Mouse (Mus musculus) heart, postnatal 0 days (tissue): ENCODE results near the gene Etv4. TPM values are rescaled to one million over a fixed set of nuclear protein-coding genes. Genes with fewer than 3 reads are reported as not detected.
A peak's percentile ranks its signal among the peaks of the same experiment; 100 is the strongest.

Experiments
- ATAC-seq: fragments of 200-750 bp; cut with Nextera tagmentation; 2 replicates; pipeline ENCODE4 v1.8.0; 2017; ENCODE audit warnings: low read depth, moderate number of reproducible peaks, moderate library complexity; ENCODE audit not compliant: insufficient read depth
- DNase-seq: peaks from one replicate; pipeline ENCODE4 v3.0.0-alpha.2; 2016; ENCODE audit warnings: low spot score
- H3K27ac ChIP-seq: fragments of 300-500 bp; sonication (generic); 2 replicates; pipeline ENCODE4 v1.5.1; 2014; ENCODE audit warnings: low read depth, mild to moderate bottlenecking
- H3K27me3 ChIP-seq: fragments of 300-500 bp; sonication (generic); 2 replicates; pipeline ENCODE4 v1.6.1; 2014; ENCODE audit warnings: low read length, mixed read lengths; ENCODE audit not compliant: control insufficient read depth, insufficient read depth
- H3K36me3 ChIP-seq: fragments of 300-500 bp; sonication (generic); replicated peaks from 2 replicates; pipeline ENCODE4 v1.6.1; 2014; ENCODE audit warnings: low read length, mixed read lengths; ENCODE audit not compliant: control insufficient read depth, insufficient read depth
- H3K4me1 ChIP-seq: fragments of 300-500 bp; sonication (generic); 2 replicates; pipeline ENCODE4 v1.6.1; 2014; ENCODE audit warnings: antibody characterized with exemption; ENCODE audit not compliant: control insufficient read depth, insufficient read depth
- H3K4me2 ChIP-seq: fragments of 300-500 bp; sonication (generic); 2 replicates; pipeline ENCODE4 v1.6.1; 2014; ENCODE audit warnings: low read depth, mild to moderate bottlenecking, low read length, moderate library complexity
- H3K4me3 ChIP-seq: fragments of 300-500 bp; sonication (generic); 2 replicates; pipeline ENCODE4 v1.5.1; 2014; ENCODE audit warnings: low read depth, low read length
- H3K9ac ChIP-seq: fragments of 300-500 bp; sonication (generic); replicated peaks from 2 replicates; pipeline ENCODE4 v1.6.1; 2014; ENCODE audit warnings: low read depth, low read length, mixed read lengths
- H3K9me3 ChIP-seq: fragments of 300-500 bp; sonication (generic); replicated peaks from 2 replicates; pipeline ENCODE4 v1.6.1; 2016; ENCODE audit warnings: low read length; ENCODE audit not compliant: control insufficient read depth
- CTCF ChIP-seq: IDR thresholded peaks from 2 replicates; pipeline ENCODE4 v1.5.1; 2016; ENCODE audit warnings: antibody characterized with exemption, control low read depth, low read depth
- EP300 ChIP-seq: IDR thresholded peaks from 2 replicates; pipeline ENCODE4 v1.6.1; 2016; ENCODE audit warnings: antibody characterized with exemption, low read depth
- WGBS: fragments of 180-500 bp; shearing (Covaris S2); extraction: QIAGEN DNeasy Blood & Tissue Kit; methylation state at CpG from one replicate; pipeline ENCODE4 v1.1.7; 2014; 5-methylcytosine and 5-hydroxymethylcytosine counted together
- polyA plus RNA-seq: library from polyadenylated mRNA; unstranded; fragments of >200 nt; fragmentation: Nextera tagmentation; extraction: Ambion mirVana; gene quantifications from 2 replicates; pipeline ENCODE4 v1.2.1, GENCODE M21; 2015
- total RNA-seq: library from RNA; depleted of rRNA; stranded (reverse); fragments of >200 nt; gene quantifications from 2 replicates; pipeline ENCODE4 v1.2.3, GENCODE M21; 2014; ENCODE audit warnings: low replicate concordance

The Etv4 gene
- total and polyA plus RNA-seq, 2 experiments from 2014 or later: 2.2 to 5.2 TPM

GRCm38 (mm10) chr11:101823210-101823609, 38.0 kb upstream of the Etv4 start:
- Histone ChIP-seq H3K4me3 (no peak overlapping the region), H3K27ac (no peak overlapping the region), H3K4me2 (no peak overlapping the region), H3K9ac (no peak overlapping the region), H3K27me3 (no peaks in the 10 kb centered on the region), H3K9me3 (0 out of 2 replicates have a peak, but pooled peaks cover 4% of the 10 kb centered on the region), H3K36me3 (no peaks in the 10 kb centered on the region), H3K4me1 (peaks cover 15% of the 10 kb centered on the region)
- ATAC-seq (no peak), DNase-seq (no peak)
- WGBS: 67% methylated on average over 3 of the region's 3 CpGs
- TF ChIP-seq EP300 (no peak), CTCF (no peak)

GRCm38 (mm10) chr11:101820899-101821298, 35.7 kb upstream of the Etv4 start:
- WGBS: 7% methylated on average over 11 of the region's 11 CpGs
- Histone ChIP-seq H3K27ac (peak overlapping the region; percentile 51), H3K4me1 (peaks cover 15% of the 10 kb centered on the region), H3K36me3 (no peaks in the 10 kb centered on the region), H3K4me3 (peak overlapping the region; percentile 0; the same call in 1 of the 2 replicates), H3K9me3 (0 out of 2 replicates have a peak, but pooled peaks cover 4% of the 10 kb centered on the region), H3K4me2 (peak overlapping the region; percentile 48), H3K9ac (no peak overlapping the region), H3K27me3 (no peaks in the 10 kb centered on the region)
- peak; percentile 90 for ATAC-seq
- TF ChIP-seq EP300 (no peak), CTCF (0 out of 2 replicates have a peak, but pooled peaks have one; percentile 1)
- DNase-seq: peak; percentile 68

- Histone ChIP-seq H3K27ac (no peak overlapping the region), H3K4me3 (no peak overlapping the region), H3K9me3 (0 out of 2 replicates have a peak, but pooled peaks cover 4% of the 10 kb centered on the region), H3K4me1 (peaks cover 15% of the 10 kb centered on the region), H3K36me3 (no peaks in the 10 kb centered on the region), H3K4me2 (no peak overlapping the region), H3K9ac (no peak overlapping the region), H3K27me3 (no peaks in the 10 kb centered on the region)
- no peak for ATAC-seq
- DNase-seq: no peak
- TF ChIP-seq EP300: no peak
These were observed 34.7 kb upstream of the Etv4 start for GRCm38 (mm10) chr11:101819853-101820252.

- Histone ChIP-seq H3K4me1 (no peaks in the 10 kb centered on the region), H3K4me2 (peak overlapping the region; percentile 43; the same call in 1 of the 2 replicates), H3K27me3 (peaks cover 2% of the 10 kb centered on the region; the same call in 1 of the 2 replicates), H3K9ac (no peak overlapping the region), H3K9me3 (0 out of 2 replicates have a peak, but pooled peaks cover 4% of the 10 kb centered on the region), H3K27ac (no peak overlapping the region), H3K4me3 (no peak overlapping the region), H3K36me3 (no peaks in the 10 kb centered on the region)
- TF ChIP-seq CTCF: no peak
- TF ChIP-seq EP300: no peak
- no peak for ATAC-seq
- 35% methylated on average over 22 of the region's 22 CpGs for WGBS
- no peak for DNase-seq
These were observed 30.2 kb upstream of the Etv4 start for GRCm38 (mm10) chr11:101815103-101816085.

GRCm38 (mm10) chr11:101814375-101815102, 29.4 kb upstream of the Etv4 start:
- H3K9ac ChIP-seq: no peak overlapping the region
- TF ChIP-seq EP300 (no peak), CTCF (peak; percentile 80)
- no peak overlapping the region for H3K27ac ChIP-seq
- DNase-seq: peak; percentile 80
- H3K4me3 ChIP-seq: no peak overlapping the region
- ATAC-seq: peak; percentile 57
- peak overlapping the region; percentile 43 for H3K4me2 ChIP-seq
- WGBS: 26% methylated on average over 22 of the region's 23 CpGs
- H3K27me3 ChIP-seq: peaks cover 4% of the 10 kb centered on the region; the same call in 1 of the 2 replicates
- no peaks in the 10 kb centered on the region for H3K9me3 ChIP-seq
- H3K36me3 ChIP-seq: no peaks in the 10 kb centered on the region
- no peaks in the 10 kb centered on the region for H3K4me1 ChIP-seq
